Mouse (Mus musculus) heart, postnatal 0 days (tissue): ENCODE data around the gene Bcl7c. TPM values are rescaled to one million over a fixed set of nuclear protein-coding genes. Genes with fewer than 3 reads are reported as not detected.
A peak's percentile ranks its signal among the peaks of the same experiment; 100 is the strongest.

ENCODE experiments used
- ATAC-seq: fragments of 200-750 bp; cut with Nextera tagmentation; 2 replicates; pipeline ENCODE4 v1.8.0; 2017; ENCODE audit warnings: low read depth, moderate number of reproducible peaks, moderate library complexity; ENCODE audit not compliant: insufficient read depth
- DNase-seq: peaks from one replicate; pipeline ENCODE4 v3.0.0-alpha.2; 2016; ENCODE audit warnings: low spot score
- H3K27ac ChIP-seq: fragments of 300-500 bp; sonication (generic); 2 replicates; pipeline ENCODE4 v1.5.1; 2014; ENCODE audit warnings: low read depth, mild to moderate bottlenecking
- H3K27me3 ChIP-seq: fragments of 300-500 bp; sonication (generic); 2 replicates; pipeline ENCODE4 v1.6.1; 2014; ENCODE audit warnings: low read length, mixed read lengths; ENCODE audit not compliant: control insufficient read depth, insufficient read depth
- H3K36me3 ChIP-seq: fragments of 300-500 bp; sonication (generic); replicated peaks from 2 replicates; pipeline ENCODE4 v1.6.1; 2014; ENCODE audit warnings: low read length, mixed read lengths; ENCODE audit not compliant: control insufficient read depth, insufficient read depth
- H3K4me1 ChIP-seq: fragments of 300-500 bp; sonication (generic); 2 replicates; pipeline ENCODE4 v1.6.1; 2014; ENCODE audit warnings: antibody characterized with exemption; ENCODE audit not compliant: control insufficient read depth, insufficient read depth
- H3K4me2 ChIP-seq: fragments of 300-500 bp; sonication (generic); 2 replicates; pipeline ENCODE4 v1.6.1; 2014; ENCODE audit warnings: low read depth, mild to moderate bottlenecking, low read length, moderate library complexity
- H3K4me3 ChIP-seq: fragments of 300-500 bp; sonication (generic); 2 replicates; pipeline ENCODE4 v1.5.1; 2014; ENCODE audit warnings: low read depth, low read length
- H3K9ac ChIP-seq: fragments of 300-500 bp; sonication (generic); replicated peaks from 2 replicates; pipeline ENCODE4 v1.6.1; 2014; ENCODE audit warnings: low read depth, low read length, mixed read lengths
- H3K9me3 ChIP-seq: fragments of 300-500 bp; sonication (generic); replicated peaks from 2 replicates; pipeline ENCODE4 v1.6.1; 2016; ENCODE audit warnings: low read length; ENCODE audit not compliant: control insufficient read depth
- CTCF ChIP-seq: IDR thresholded peaks from 2 replicates; pipeline ENCODE4 v1.5.1; 2016; ENCODE audit warnings: antibody characterized with exemption, control low read depth, low read depth
- EP300 ChIP-seq: IDR thresholded peaks from 2 replicates; pipeline ENCODE4 v1.6.1; 2016; ENCODE audit warnings: antibody characterized with exemption, low read depth
- WGBS: fragments of 180-500 bp; shearing (Covaris S2); extraction: QIAGEN DNeasy Blood & Tissue Kit; methylation state at CpG from one replicate; pipeline ENCODE4 v1.1.7; 2014; 5-methylcytosine and 5-hydroxymethylcytosine counted together
- polyA plus RNA-seq: library from polyadenylated mRNA; unstranded; fragments of >200 nt; fragmentation: Nextera tagmentation; extraction: Ambion mirVana; gene quantifications from 2 replicates; pipeline ENCODE4 v1.2.1, GENCODE M21; 2015
- total RNA-seq: library from RNA; depleted of rRNA; stranded (reverse); fragments of >200 nt; gene quantifications from 2 replicates; pipeline ENCODE4 v1.2.3, GENCODE M21; 2014; ENCODE audit warnings: low replicate concordance

Gene Bcl7c
- total and polyA plus RNA-seq, 2 experiments from 2014 or later, result 25.6 to 32.4 TPM

DNA sequence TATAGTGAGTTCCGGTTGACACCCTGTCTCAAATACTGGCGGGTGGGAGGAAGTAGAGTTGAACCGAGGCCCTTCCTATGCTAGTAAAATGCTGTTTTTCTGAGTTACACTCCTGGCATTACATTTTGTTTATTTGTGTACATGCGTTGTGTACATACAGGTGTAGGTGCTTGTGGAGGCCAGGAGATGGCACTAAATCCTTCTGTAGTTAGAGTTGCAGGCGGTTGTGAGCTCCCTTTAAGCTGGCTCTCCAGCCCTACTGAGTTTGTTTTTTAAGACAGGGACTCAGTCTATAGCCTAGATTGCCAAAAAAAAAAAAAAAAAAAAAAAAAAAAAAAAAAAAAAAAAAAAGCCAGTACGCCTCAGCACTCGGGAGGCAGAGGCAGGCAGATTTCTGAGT lies 19.2 kb upstream of the Bcl7c start:
- WGBS, result 80% methylated on average over 7 of the region's 7 CpGs
- ATAC-seq (no peak), DNase-seq (no peak)
- no peaks in the 10 kb centered on the region for H3K36me3 ChIP-seq
- no peak overlapping the region for H3K4me2 ChIP-seq
- no peaks in the 10 kb centered on the region for H3K27me3 ChIP-seq
- no peaks in the 10 kb centered on the region for H3K9me3 ChIP-seq
- H3K9ac ChIP-seq, result no peak overlapping the region
- no peak overlapping the region for H3K4me3 ChIP-seq
- TF ChIP-seq EP300 (no peak), CTCF (no peak)
- no peaks in the 10 kb centered on the region for H3K4me1 ChIP-seq
- no peak overlapping the region for H3K27ac ChIP-seq

- Histone ChIP-seq H3K36me3 (no peaks in the 10 kb centered on the region), H3K4me2 (no peak overlapping the region), H3K27ac (no peak overlapping the region), H3K4me3 (no peak overlapping the region), H3K4me1 (no peaks in the 10 kb centered on the region), H3K9ac (no peak overlapping the region), H3K9me3 (no peaks in the 10 kb centered on the region), H3K27me3 (no peaks in the 10 kb centered on the region)
- no peak for DNase-seq
- no peak for TF ChIP-seq EP300
- no peak for TF ChIP-seq CTCF
- WGBS, result 63% methylated on average over 6 of the region's 6 CpGs
- ATAC-seq, result no peak
These were observed 17.2 kb upstream of the Bcl7c start for GRCm38 (mm10) chr7:127725924-127726323.

DNA sequence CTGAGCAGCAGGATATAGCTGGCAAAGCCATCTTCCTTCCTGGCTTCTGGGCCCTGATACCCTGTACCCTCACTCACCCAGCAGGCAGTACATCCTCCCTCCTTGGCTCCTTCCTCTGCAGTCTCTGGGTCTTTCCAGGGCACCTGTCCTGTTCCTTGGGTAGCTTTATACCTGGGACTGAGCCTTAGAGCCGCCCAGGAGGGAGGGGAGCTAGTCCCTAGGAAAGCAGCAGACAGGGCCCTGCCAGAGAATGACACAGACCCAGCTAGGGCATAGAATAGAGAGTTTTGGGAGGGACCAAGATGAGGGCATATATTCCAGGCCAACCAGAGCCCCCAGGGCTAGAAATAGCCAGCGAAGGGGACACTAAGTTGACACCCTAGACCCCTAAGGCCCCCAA lies 16.8 kb upstream of the Bcl7c start:
- Histone ChIP-seq H3K36me3 (no peaks in the 10 kb centered on the region), H3K9ac (no peak overlapping the region), H3K4me3 (no peak overlapping the region), H3K4me1 (no peaks in the 10 kb centered on the region), H3K27me3 (no peaks in the 10 kb centered on the region), H3K4me2 (no peak overlapping the region), H3K9me3 (no peaks in the 10 kb centered on the region), H3K27ac (no peak overlapping the region)
- DNase-seq (no peak), ATAC-seq (no peak)
- TF ChIP-seq CTCF, result no peak
- no peak for TF ChIP-seq EP300
- WGBS, result 50% methylated on average over 2 of the region's 2 CpGs

DNA sequence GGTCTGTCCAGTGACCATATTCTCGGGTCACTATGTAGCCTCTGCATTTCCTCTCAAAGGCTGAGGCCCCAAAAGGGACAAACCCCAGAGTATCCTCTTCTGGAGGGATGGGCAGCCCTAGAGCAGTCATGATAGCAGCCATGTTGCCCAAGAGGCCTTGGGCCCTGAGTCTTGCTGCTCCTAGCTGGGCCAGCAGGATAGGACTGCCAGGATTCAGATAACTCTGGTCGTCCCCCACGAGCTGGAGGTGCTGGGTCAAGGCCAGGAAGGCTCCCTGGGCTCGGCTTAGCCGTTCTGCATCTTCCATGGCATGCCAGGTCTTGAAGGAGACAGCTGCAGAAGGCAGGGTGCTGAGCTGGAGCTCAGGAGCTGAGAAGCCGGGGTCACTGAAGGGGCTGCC lies 10.5 kb upstream of the Bcl7c start:
- Histone ChIP-seq H3K4me1 (peaks cover 6% of the 10 kb centered on the region; the same call in 1 of the 2 replicates), H3K4me3 (no peak overlapping the region), H3K9me3 (no peaks in the 10 kb centered on the region), H3K36me3 (no peaks in the 10 kb centered on the region), H3K4me2 (no peak overlapping the region), H3K9ac (no peak overlapping the region), H3K27me3 (no peaks in the 10 kb centered on the region), H3K27ac (no peak overlapping the region)
- DNase-seq, result no peak
- no peak for ATAC-seq
- TF ChIP-seq CTCF, result no peak
- no peak for TF ChIP-seq EP300
- WGBS, result 69% methylated on average over 6 of the region's 6 CpGs

- TF ChIP-seq CTCF, result no peak
- no peak for TF ChIP-seq EP300
- 79% methylated on average over 6 of the region's 6 CpGs for WGBS
These were observed 9.6 kb upstream of the Bcl7c start for GRCm38 (mm10) chr7:127718339-127718738.

GRCm38 (mm10) chr7:127716992-127717391 lies 8.3 kb upstream of the Bcl7c start:
- no peaks in the 10 kb centered on the region for H3K27me3 ChIP-seq
- WGBS, result 3% methylated on average over 40 of the region's 41 CpGs
- peak; percentile 52 for ATAC-seq
- peak overlapping the region; percentile 27 for H3K4me3 ChIP-seq
- TF ChIP-seq EP300 (no peak), CTCF (peak; percentile 48)
- no peaks in the 10 kb centered on the region for H3K36me3 ChIP-seq
- no peak overlapping the region for H3K27ac ChIP-seq
- H3K9ac ChIP-seq, result peak overlapping the region; percentile 44; the same call in 1 of the 2 replicates
- H3K4me1 ChIP-seq, result peaks cover 12% of the 10 kb centered on the region
- peak overlapping the region; percentile 56 for H3K4me2 ChIP-seq
- no peaks in the 10 kb centered on the region for H3K9me3 ChIP-seq
- no peak for DNase-seq

More at GRCm38 (mm10) chr7:127718339-127718738, 9.6 kb upstream of the Bcl7c start:
- Histone ChIP-seq H3K27ac (no peak overlapping the region), H3K4me2 (no peak overlapping the region), H3K9ac (no peak overlapping the region), H3K4me1 (peaks cover 6% of the 10 kb centered on the region; the same call in 1 of the 2 replicates), H3K9me3 (no peaks in the 10 kb centered on the region), H3K27me3 (no peaks in the 10 kb centered on the region), H3K4me3 (no peak overlapping the region), H3K36me3 (no peaks in the 10 kb centered on the region)
- ATAC-seq (no peak), DNase-seq (no peak)
